Mouse (Mus musculus) neutrophil, adult 5-6 weeks (primary cell): ENCODE data around the gene Ddi1. TPM values are rescaled to one million over a fixed set of nuclear protein-coding genes. Genes with fewer than 3 reads are reported as not detected.
"Not testable (repeated sequence)": the region's sequence is repeated elsewhere in the genome, so short reads cannot be mapped to it uniquely, and the experiment has no call there.

Source experiments
- ATAC-seq: fragments of 151-379, 151-347 bp; 2 replicates; pipeline ENCODE4 v1.8.0; 2017; ENCODE audit warnings: mild to moderate bottlenecking, moderate TSS enrichment; ENCODE audit not compliant: insufficient number of reproducible peaks, poor library complexity, low FRiP score, severe bottlenecking; ENCODE audit errors: extremely low read depth
- total RNA-seq: library from RNA; stranded (forward); fragments of 200-1000 nt; gene quantifications from 2 replicates; pipeline ENCODE4 v1.2.3, GENCODE M21; 2017

The Ddi1 gene
- total RNA-seq, result not detected in 2 replicates

- ATAC-seq, result no peak
Observed at GRCm38 (mm10) chr9:6269796-6270280, at the start of gene Ddi1. Gene Ddi1 (minus strand): TSS chr9:6269846.

GRCm38 (mm10) chr9:6317114-6317513, 47.5 kb upstream of the Ddi1 start:
- no peak for ATAC-seq

GRCm38 (mm10) chr9:6305847-6306246, 36.2 kb upstream of the Ddi1 start:
- no peak for ATAC-seq

GRCm38 (mm10) chr9:6304590-6304989, 34.9 kb upstream of the Ddi1 start:
- no peak for ATAC-seq

GRCm38 (mm10) chr9:6302050-6302449, 32.4 kb upstream of the Ddi1 start:
- no peak for ATAC-seq

- no peak for ATAC-seq
Observed at GRCm38 (mm10) chr9:6298547-6298946, 28.9 kb upstream of the Ddi1 start.

GRCm38 (mm10) chr9:6289211-6289696, 19.6 kb upstream of the Ddi1 start:
- no peak for ATAC-seq

GRCm38 (mm10) chr9:6286770-6287169, 17.1 kb upstream of the Ddi1 start:
- ATAC-seq, result no peak

- ATAC-seq, result no peak
Observed at GRCm38 (mm10) chr9:6277526-6277925, 7.9 kb upstream of the Ddi1 start.

GRCm38 (mm10) chr9:6276395-6276794, 6.7 kb upstream of the Ddi1 start:
- no peak for ATAC-seq

- no peak for ATAC-seq
Observed at GRCm38 (mm10) chr9:6264820-6265219, 4.8 kb downstream of the Ddi1 start.

- ATAC-seq, result no peak
Observed at GRCm38 (mm10) chr9:6257072-6257471, 12.6 kb downstream of the Ddi1 start.

GRCm38 (mm10) chr9:6251990-6252389, 17.7 kb downstream of the Ddi1 start:
- no peak for ATAC-seq

- ATAC-seq, result no peak
Observed at GRCm38 (mm10) chr9:6250320-6250719, 19.3 kb downstream of the Ddi1 start.

GRCm38 (mm10) chr9:6235982-6236381, 33.7 kb downstream of the Ddi1 start:
- not testable (repeated sequence) for ATAC-seq

- no peak for ATAC-seq
Observed at GRCm38 (mm10) chr9:6217505-6217904, 52.1 kb downstream of the Ddi1 start.

GRCm38 (mm10) chr9:6212862-6213261, 56.8 kb downstream of the Ddi1 start:
- ATAC-seq, result no peak

Other genes starting within 250 kb of the Ddi1 start
- gene Pdgfd, start 101.3 kb downstream of the Ddi1 start, total RNA-seq, result not detected in 2 replicates